Mouse (Mus musculus) cerebellum, postnatal 10 days (tissue): ENCODE measurements around the gene Chmp3.

Experiments
- DNase-seq, 2 experiments: peaks; one replicate each; pipeline ENCODE4 v3.0.0; 2021; ENCODE audit warnings: mixed read lengths in 2 of 2

Gene Chmp3

GRCm38 (mm10) chr6:71543686-71544499 lies at the start of gene Chmp3:
Chmp3 (plus strand) TSS chr6:71543797.
- peak; percentile 97 for DNase-seq

GRCm38 (mm10) chr6:71494341-71495020 lies 49.1 kb upstream of the Chmp3 start:
- DNase-seq, result peak; percentile 79 to 82

- no peak for DNase-seq
Observed at GRCm38 (mm10) chr6:71500575-71500974, 43.0 kb upstream of the Chmp3 start.

- peak in 1 of 2 experiments; percentile 31 for DNase-seq
Observed at GRCm38 (mm10) chr6:71503001-71503400, 40.6 kb upstream of the Chmp3 start.

- DNase-seq, result no peak
Observed at GRCm38 (mm10) chr6:71503670-71504069, 39.9 kb upstream of the Chmp3 start.

GRCm38 (mm10) chr6:71504091-71504490 lies 39.5 kb upstream of the Chmp3 start:
- DNase-seq, result no peak

- DNase-seq, result no peak
Observed at GRCm38 (mm10) chr6:71505671-71506070, 37.9 kb upstream of the Chmp3 start.

- peak; percentile 28 to 39 for DNase-seq
Observed at GRCm38 (mm10) chr6:71519476-71519875, 24.1 kb upstream of the Chmp3 start.

GRCm38 (mm10) chr6:71525556-71525955 lies 18.0 kb upstream of the Chmp3 start:
- peak; percentile 90 to 92 for DNase-seq

GRCm38 (mm10) chr6:71527056-71527455 lies 16.5 kb upstream of the Chmp3 start:
- DNase-seq, result peak; percentile 83 to 90

- peak; percentile 60 to 71 for DNase-seq
Observed at GRCm38 (mm10) chr6:71527826-71528225, 15.8 kb upstream of the Chmp3 start.

GRCm38 (mm10) chr6:71530176-71530575 lies 13.4 kb upstream of the Chmp3 start:
- DNase-seq, result peak; percentile 77 to 82

GRCm38 (mm10) chr6:71537286-71537685 lies 6.3 kb upstream of the Chmp3 start:
- DNase-seq, result no peak

- peak; percentile 41 to 50 for DNase-seq
Observed at GRCm38 (mm10) chr6:71555507-71555951, 11.9 kb downstream of the Chmp3 start.

- no peak for DNase-seq
Observed at GRCm38 (mm10) chr6:71556826-71557225, 13.2 kb downstream of the Chmp3 start.

- DNase-seq, result no peak
Observed at GRCm38 (mm10) chr6:71568616-71569015, 25.0 kb downstream of the Chmp3 start.

GRCm38 (mm10) chr6:71569025-71569424 lies 25.4 kb downstream of the Chmp3 start:
- DNase-seq, result no peak

- no peak for DNase-seq
Observed at GRCm38 (mm10) chr6:71575359-71575758, 31.8 kb downstream of the Chmp3 start.

GRCm38 (mm10) chr6:71579478-71579877 lies 35.9 kb downstream of the Chmp3 start:
- no peak for DNase-seq

GRCm38 (mm10) chr6:71583198-71583597 lies 39.6 kb downstream of the Chmp3 start:
- DNase-seq, result no peak

GRCm38 (mm10) chr6:71589401-71589800 lies 45.8 kb downstream of the Chmp3 start:
- no peak for DNase-seq

GRCm38 (mm10) chr6:71590154-71590553 lies 46.6 kb downstream of the Chmp3 start:
- DNase-seq, result no peak

- no peak for DNase-seq
Observed at GRCm38 (mm10) chr6:71607756-71608155, 64.2 kb downstream of the Chmp3 start.

- DNase-seq, result no peak
Observed at GRCm38 (mm10) chr6:71608994-71609393, 65.4 kb downstream of the Chmp3 start.
